Mouse (Mus musculus) heart, embryonic 11.5 days (tissue): ENCODE results near the gene Ccndbp1. TPM values are rescaled to one million over a fixed set of nuclear protein-coding genes. Genes with fewer than 3 reads are reported as not detected.

ENCODE experiments used
- microRNA-seq: library from miRNA; unstranded; fragments of <30 nt; microRNA quantifications from one replicate; pipeline ENCODE4, GENCODE M21; 2016; ENCODE audit warnings: borderline number of aligned reads
- polyA plus RNA-seq: library from polyadenylated mRNA; unstranded; fragments of >200 nt; fragmentation: Nextera tagmentation; extraction: Ambion mirVana; gene quantifications from 2 replicates; pipeline ENCODE4 v1.2.1, GENCODE M21; 2014

The Ccndbp1 gene
- polyA plus RNA-seq, 1 experiment from 2014 or later: 37.6 TPM

Small RNAs within 50 kb of the gene (microRNA-seq; reads per million reads assigned to microRNA genes)
- gene Gm44325: not detected

Other genes starting within 250 kb of the Ccndbp1 start
- gene Cdan1, start 158.3 kb upstream of the Ccndbp1 start, polyA plus RNA-seq: 8.0 and 9.2 TPM in 2 replicates
- 3.2 and 4.0 TPM in 2 replicates for gene Ttbk2, start 157.8 kb upstream of the Ccndbp1 start, polyA plus RNA-seq
- gene Ubr1, start 37.7 kb upstream of the Ccndbp1 start, polyA plus RNA-seq: 17.9 and 25.0 TPM in 2 replicates
- gene Tmem62, start 31.4 kb upstream of the Ccndbp1 start, polyA plus RNA-seq: 3.6 and 3.8 TPM in 2 replicates
- 19.5 and 30.3 TPM in 2 replicates for gene Epb42, start 28.7 kb downstream of the Ccndbp1 start, polyA plus RNA-seq
- not detected in 2 replicates for gene Tgm5, start 77.4 kb downstream of the Ccndbp1 start, polyA plus RNA-seq
- gene Tgm7, start 101.4 kb downstream of the Ccndbp1 start, polyA plus RNA-seq: not detected in 2 replicates
- 14.3 and 14.6 TPM in 2 replicates for gene Adal, start 132.0 kb downstream of the Ccndbp1 start, polyA plus RNA-seq
- 14.0 and 17.6 TPM in 2 replicates for gene Lcmt2, start 132.2 kb downstream of the Ccndbp1 start, polyA plus RNA-seq
- gene Tubgcp4, start 162.3 kb downstream of the Ccndbp1 start, polyA plus RNA-seq: 41.0 and 44.9 TPM in 2 replicates
- 6.3 and 8.2 TPM in 2 replicates for gene Zscan29, start 162.7 kb downstream of the Ccndbp1 start, polyA plus RNA-seq